Mouse (Mus musculus): ENCODE data around the gene Pafah2. TPM values are rescaled to one million over a fixed set of nuclear protein-coding genes. Genes with fewer than 3 reads are reported as not detected.

Gene Pafah2
- polyA plus RNA-seq, 2 experiments = 4.3 to 5.4 TPM

- Histone ChIP-seq H3K4me1 (replicated peaks; ENCODE audit: control insufficient read depth in 2 of 2, insufficient read depth in 2 of 2, low read length in 1 of 2) (no peaks in the 10 kb centered on the region), H3K4me3 (ENCODE audit: insufficient read depth in 1 of 2, low read depth in 2 of 2, low read length in 2 of 2) (no peak overlapping the region), H3K4me2 (ENCODE audit: low read depth) (no peak overlapping the region), H3K9ac (replicated peaks) (no peak overlapping the region), H3K27me3 (ENCODE audit: control insufficient read depth, insufficient read depth, low read length) (no peaks in the 10 kb centered on the region), H3K27ac (no peak overlapping the region), H3K36me3 (replicated peaks; ENCODE audit: control insufficient read depth, insufficient read depth, low read depth) (no peaks in the 10 kb centered on the region), H3K9me3 (ENCODE audit: control insufficient read depth, low read length) (no peaks in the 10 kb centered on the region; the same call in 1 of the 2 replicates)
- TF ChIP-seq EP300 (IDR thresholded peaks at IDR 0.05; ENCODE audit: low read depth) (no peak), CTCF (IDR thresholded peaks at IDR 0.05; ENCODE audit: low read depth) (peak; percentile 36; the same call in 1 of the 2 replicates)
- WGBS (ENCODE audit: insufficient replicate concordance) = 49% methylated on average over 6 of the region's 6 CpGs
- no peak for DNase-seq (ENCODE audit: low read depth in 3 of 3, low spot score in 3 of 3)
- no peak for ATAC-seq (ENCODE audit: insufficient read depth)
These were observed 8.9 kb upstream of the Pafah2 start for GRCm38 (mm10) chr4:134387268-134387667.

DNA sequence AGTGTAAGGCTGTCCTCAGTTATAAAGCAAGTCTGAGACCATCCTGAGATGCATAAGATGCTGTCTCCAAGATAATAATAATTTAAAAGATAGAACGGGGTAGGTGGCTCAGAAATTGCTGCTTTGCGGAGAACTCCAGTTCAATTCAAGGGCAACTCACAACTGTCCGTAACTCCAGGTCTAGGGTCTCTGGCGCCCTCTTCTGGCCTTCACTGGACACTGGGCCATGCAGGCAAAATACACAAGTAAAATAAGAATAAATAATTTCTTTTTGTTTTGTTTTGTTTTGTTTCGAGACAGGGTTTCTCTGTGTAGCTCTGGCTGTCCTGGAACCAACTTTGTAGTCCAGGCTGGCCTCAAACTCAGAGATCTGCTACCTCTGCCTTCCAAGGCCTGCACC lies 7.7 kb upstream of the Pafah2 start:
- no peak overlapping the region for H3K4me2 ChIP-seq (ENCODE audit: low read depth)
- WGBS (ENCODE audit: insufficient replicate concordance) = 14% methylated on average over 5 of the region's 5 CpGs
- H3K36me3 ChIP-seq (replicated peaks; ENCODE audit: control insufficient read depth, insufficient read depth, low read depth) = no peaks in the 10 kb centered on the region
- no peaks in the 10 kb centered on the region; the same call in 1 of the 2 replicates for H3K9me3 ChIP-seq (ENCODE audit: control insufficient read depth, low read length)
- DNase-seq (ENCODE audit: low read depth in 3 of 3, low spot score in 3 of 3) (no peak), ATAC-seq (ENCODE audit: insufficient read depth) (no peak)
- no peaks in the 10 kb centered on the region for H3K27me3 ChIP-seq (ENCODE audit: control insufficient read depth, insufficient read depth, low read length)
- no peak overlapping the region for H3K27ac ChIP-seq
- TF ChIP-seq EP300 (IDR thresholded peaks at IDR 0.05; ENCODE audit: low read depth) (no peak), CTCF (IDR thresholded peaks at IDR 0.05; ENCODE audit: low read depth) (peak; percentile 79)
- H3K4me3 ChIP-seq (ENCODE audit: insufficient read depth in 1 of 2, low read depth in 2 of 2, low read length in 2 of 2) = no peak overlapping the region
- 0 out of 4 replicates have a peak, but pooled peaks cover 0 to 2% of the 10 kb centered on the region in 2 experiments for H3K4me1 ChIP-seq (replicated peaks; ENCODE audit: control insufficient read depth in 2 of 2, insufficient read depth in 2 of 2, low read length in 1 of 2)
- H3K9ac ChIP-seq (replicated peaks) = no peak overlapping the region

GRCm38 (mm10) chr4:134391636-134392035 lies 4.5 kb upstream of the Pafah2 start:
- Histone ChIP-seq H3K27ac (no peak overlapping the region), H3K4me2 (ENCODE audit: low read depth) (no peak overlapping the region), H3K4me1 (replicated peaks; ENCODE audit: control insufficient read depth in 2 of 2, insufficient read depth in 2 of 2, low read length in 1 of 2) (peaks cover 3 to 6% of the 10 kb centered on the region in 2 experiments; a peak in 2 of 4 replicates), H3K9ac (replicated peaks) (no peak overlapping the region), H3K36me3 (replicated peaks; ENCODE audit: control insufficient read depth, insufficient read depth, low read depth) (no peaks in the 10 kb centered on the region), H3K4me3 (ENCODE audit: insufficient read depth in 1 of 2, low read depth in 2 of 2, low read length in 2 of 2) (no peak overlapping the region), H3K27me3 (ENCODE audit: control insufficient read depth, insufficient read depth, low read length) (no peaks in the 10 kb centered on the region), H3K9me3 (ENCODE audit: control insufficient read depth, low read length) (no peaks in the 10 kb centered on the region; the same call in 1 of the 2 replicates)
- TF ChIP-seq CTCF (IDR thresholded peaks at IDR 0.05; ENCODE audit: low read depth) (no peak), EP300 (IDR thresholded peaks at IDR 0.05; ENCODE audit: low read depth) (no peak)
- ATAC-seq (ENCODE audit: insufficient read depth) = no peak
- WGBS (ENCODE audit: insufficient replicate concordance) = 83% methylated on average over 1 of the region's 1 CpGs
- no peak for DNase-seq (ENCODE audit: low read depth in 3 of 3, low spot score in 3 of 3)

DNA sequence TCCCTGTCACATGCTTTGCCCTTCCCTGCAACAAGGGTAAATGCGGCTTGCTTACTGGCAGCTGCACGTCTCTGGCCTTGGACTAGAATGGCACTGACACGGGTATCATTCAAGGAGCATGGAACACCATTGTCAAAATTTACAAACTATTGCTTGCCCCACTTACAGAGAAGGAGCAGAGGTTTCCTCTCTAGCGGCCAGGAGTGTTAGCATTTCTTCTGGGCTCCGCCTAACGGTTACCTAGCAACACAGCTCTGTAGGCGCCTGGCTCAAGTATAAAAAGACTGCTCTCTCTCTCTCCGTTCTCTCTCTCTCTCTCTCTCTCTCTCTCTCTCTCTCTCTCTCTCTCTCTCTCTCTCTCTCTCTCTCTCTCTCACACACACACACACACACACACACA lies 3.5 kb upstream of the Pafah2 start:
- 27% methylated on average over 8 of the region's 8 CpGs for WGBS (ENCODE audit: insufficient replicate concordance)
- no peaks in the 10 kb centered on the region for H3K27me3 ChIP-seq (ENCODE audit: control insufficient read depth, insufficient read depth, low read length)
- H3K9ac ChIP-seq (replicated peaks) = no peak overlapping the region
- H3K27ac ChIP-seq = no peak overlapping the region
- ATAC-seq (ENCODE audit: insufficient read depth) = no peak
- no peak overlapping the region for H3K4me2 ChIP-seq (ENCODE audit: low read depth)
- H3K4me3 ChIP-seq (ENCODE audit: insufficient read depth in 1 of 2, low read depth in 2 of 2, low read length in 2 of 2) = no peak overlapping the region
- peaks cover 3 to 7% of the 10 kb centered on the region in 2 experiments; a peak in 2 of 4 replicates for H3K4me1 ChIP-seq (replicated peaks; ENCODE audit: control insufficient read depth in 2 of 2, insufficient read depth in 2 of 2, low read length in 1 of 2)
- H3K36me3 ChIP-seq (replicated peaks; ENCODE audit: control insufficient read depth, insufficient read depth, low read depth) = no peaks in the 10 kb centered on the region
- DNase-seq (ENCODE audit: low read depth in 3 of 3, low spot score in 3 of 3) = no peak
- no peaks in the 10 kb centered on the region; the same call in 1 of the 2 replicates for H3K9me3 ChIP-seq (ENCODE audit: control insufficient read depth, low read length)
- TF ChIP-seq CTCF (IDR thresholded peaks at IDR 0.05; ENCODE audit: low read depth) = no peak
- TF ChIP-seq EP300 (IDR thresholded peaks at IDR 0.05; ENCODE audit: low read depth) = no peak

DNA sequence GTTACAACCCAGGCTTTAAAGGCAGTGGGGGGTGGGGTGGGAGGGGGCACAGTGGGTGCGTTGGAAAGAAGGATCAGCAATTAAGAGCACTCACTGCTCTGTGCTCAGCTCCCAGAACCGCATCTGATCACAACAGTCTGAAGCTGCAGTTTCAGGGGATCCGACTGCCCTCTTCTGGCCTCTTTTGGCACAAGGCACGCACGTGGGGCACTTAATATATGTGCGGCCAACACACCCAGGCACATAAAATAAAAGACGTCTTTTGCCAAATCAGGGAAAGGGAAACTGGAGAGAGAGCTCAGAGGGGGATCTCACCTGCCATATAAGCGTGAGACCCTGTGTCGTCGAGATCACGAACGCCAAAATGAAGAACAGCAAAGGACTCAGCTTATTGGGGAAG lies 3.1 kb upstream of the Pafah2 start:
- Histone ChIP-seq H3K4me1 (replicated peaks; ENCODE audit: control insufficient read depth in 2 of 2, insufficient read depth in 2 of 2, low read length in 1 of 2) (peaks cover 3 to 9% of the 10 kb centered on the region in 2 experiments; a peak in 2 of 4 replicates), H3K9me3 (ENCODE audit: control insufficient read depth, low read length) (no peaks in the 10 kb centered on the region; the same call in 1 of the 2 replicates), H3K27ac (no peak overlapping the region), H3K4me3 (ENCODE audit: insufficient read depth in 1 of 2, low read depth in 2 of 2, low read length in 2 of 2) (no peak overlapping the region), H3K4me2 (ENCODE audit: low read depth) (no peak overlapping the region), H3K36me3 (replicated peaks; ENCODE audit: control insufficient read depth, insufficient read depth, low read depth) (no peaks in the 10 kb centered on the region), H3K27me3 (ENCODE audit: control insufficient read depth, insufficient read depth, low read length) (no peaks in the 10 kb centered on the region), H3K9ac (replicated peaks) (no peak overlapping the region)
- 25% methylated on average over 12 of the region's 12 CpGs for WGBS (ENCODE audit: insufficient replicate concordance)
- DNase-seq (ENCODE audit: low read depth in 3 of 3, low spot score in 3 of 3) = no peak
- TF ChIP-seq CTCF (IDR thresholded peaks at IDR 0.05; ENCODE audit: low read depth) (peak; percentile 39), EP300 (IDR thresholded peaks at IDR 0.05; ENCODE audit: low read depth) (no peak)
- ATAC-seq (ENCODE audit: insufficient read depth) = no peak

Data from liver, embryonic 14.5 days (tissue).